Mouse (Mus musculus): ENCODE measurements at regions not wholly inside any gene's neighbourhood (a gene's known extent, or its start where the extent isn't known, plus 50 kb on each side); places are given as distances from the start of the nearest gene placed in this dataset.

DNA sequence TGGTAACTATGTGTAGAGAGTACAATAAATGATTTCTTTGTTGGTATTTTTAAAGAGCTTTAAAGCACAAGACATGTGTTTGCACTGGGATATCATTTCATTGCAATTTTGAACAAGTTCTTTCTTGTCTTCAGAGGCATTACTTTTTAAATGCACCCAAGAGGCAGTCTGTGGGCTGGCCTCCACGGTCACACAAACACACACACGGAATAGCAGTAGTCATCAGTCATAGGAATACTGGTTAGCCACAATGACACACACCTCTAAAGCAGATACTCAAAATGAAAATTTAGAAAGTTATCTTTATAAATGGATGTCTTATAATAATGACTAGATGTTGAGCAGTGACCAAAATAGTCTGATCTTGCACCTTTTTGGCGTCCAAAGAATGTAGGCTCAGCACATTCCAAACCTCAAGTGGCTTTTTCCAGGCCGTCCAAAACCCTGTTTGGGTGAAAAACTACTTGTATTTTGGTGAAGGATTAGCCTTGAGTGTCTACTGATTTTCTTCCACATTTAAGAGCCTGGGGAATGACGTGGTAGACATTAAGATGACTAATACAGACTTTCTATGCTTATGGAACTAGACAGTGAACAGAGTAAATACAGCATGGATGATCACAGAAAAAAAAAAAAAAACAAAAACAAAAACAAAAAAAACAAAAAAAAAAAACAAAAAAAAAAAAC, 658.5 kb downstream of the Inhba start:
- TF ChIP-seq CTCF (IDR thresholded peaks at IDR 0.05; ENCODE audit: extremely low read depth, insufficient read depth, low read length) = no peak
- no peak for TF ChIP-seq POLR2A (IDR thresholded peaks at IDR 0.05; ENCODE audit: extremely low read depth, insufficient read depth, low read length)
- no peak overlapping the region for H3K4me3 ChIP-seq (ENCODE audit: insufficient read depth, low read length)
- H3K4me1 ChIP-seq (ENCODE audit: control insufficient read depth, insufficient read depth, low read length) = no peaks in the 10 kb centered on the region
- H3K27ac ChIP-seq (ENCODE audit: insufficient read depth, low read length) = no peak overlapping the region

DNA sequence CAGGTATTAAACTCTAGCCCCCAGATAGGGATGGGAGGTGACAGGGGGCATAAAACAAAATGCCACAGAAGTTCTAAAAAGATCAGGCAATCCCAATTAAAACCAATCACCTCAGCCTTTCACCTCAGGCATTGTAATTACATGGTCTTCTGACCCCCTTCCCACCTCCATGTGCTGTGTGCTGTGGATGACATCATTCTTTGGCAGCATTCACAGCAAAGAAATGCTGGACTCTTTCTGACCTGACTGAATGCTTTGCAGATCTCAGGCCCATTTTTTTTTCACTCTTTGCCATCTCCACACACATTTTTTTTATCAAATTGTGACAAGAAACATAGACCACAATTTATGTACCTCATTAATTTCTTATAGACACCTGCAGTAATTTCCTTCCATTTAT, 659.1 kb downstream of the Inhba start:
- Histone ChIP-seq H3K4me3 (ENCODE audit: insufficient read depth, low read length) (no peak overlapping the region), H3K27ac (ENCODE audit: insufficient read depth, low read length) (no peak overlapping the region), H3K4me1 (ENCODE audit: control insufficient read depth, insufficient read depth, low read length) (no peaks in the 10 kb centered on the region)
- TF ChIP-seq POLR2A (IDR thresholded peaks at IDR 0.05; ENCODE audit: extremely low read depth, insufficient read depth, low read length) (no peak), CTCF (IDR thresholded peaks at IDR 0.05; ENCODE audit: extremely low read depth, insufficient read depth, low read length) (no peak)

DNA sequence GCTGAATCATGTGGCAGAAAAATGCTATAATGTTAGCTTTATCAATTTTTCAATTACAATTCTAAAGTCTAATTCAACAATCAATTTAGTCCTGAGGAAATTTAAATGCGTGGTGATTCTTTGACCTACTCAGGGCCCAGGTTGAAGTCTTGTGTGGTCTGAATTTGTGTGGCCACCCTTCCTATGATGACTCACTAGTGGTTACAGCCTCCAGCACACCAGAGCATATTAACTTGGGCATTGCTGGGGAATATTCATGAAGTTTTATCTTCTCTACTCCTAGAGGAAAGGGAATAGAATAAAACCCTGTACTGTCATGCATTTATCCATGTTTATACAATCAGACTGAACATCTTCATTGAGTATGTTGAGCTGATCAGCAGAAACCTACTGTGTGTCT, 665.2 kb downstream of the Inhba start:
- H3K4me1 ChIP-seq (ENCODE audit: control insufficient read depth, insufficient read depth, low read length) = no peaks in the 10 kb centered on the region
- TF ChIP-seq CTCF (IDR thresholded peaks at IDR 0.05; ENCODE audit: extremely low read depth, insufficient read depth, low read length) (no peak), POLR2A (IDR thresholded peaks at IDR 0.05; ENCODE audit: extremely low read depth, insufficient read depth, low read length) (no peak)
- no peak overlapping the region for H3K4me3 ChIP-seq (ENCODE audit: insufficient read depth, low read length)
- no peak overlapping the region for H3K27ac ChIP-seq (ENCODE audit: insufficient read depth, low read length)

GRCm38 (mm10) chr13:16678246-16679024, 666.8 kb downstream of the Inhba start:
- H3K27ac ChIP-seq (ENCODE audit: insufficient read depth, low read length) = no peak overlapping the region
- TF ChIP-seq CTCF (IDR thresholded peaks at IDR 0.05; ENCODE audit: extremely low read depth, insufficient read depth, low read length) = no peak
- TF ChIP-seq POLR2A (IDR thresholded peaks at IDR 0.05; ENCODE audit: extremely low read depth, insufficient read depth, low read length) = no peak
- no peak overlapping the region for H3K4me3 ChIP-seq (ENCODE audit: insufficient read depth, low read length)
- H3K4me1 ChIP-seq (ENCODE audit: control insufficient read depth, insufficient read depth, low read length) = no peaks in the 10 kb centered on the region

DNA sequence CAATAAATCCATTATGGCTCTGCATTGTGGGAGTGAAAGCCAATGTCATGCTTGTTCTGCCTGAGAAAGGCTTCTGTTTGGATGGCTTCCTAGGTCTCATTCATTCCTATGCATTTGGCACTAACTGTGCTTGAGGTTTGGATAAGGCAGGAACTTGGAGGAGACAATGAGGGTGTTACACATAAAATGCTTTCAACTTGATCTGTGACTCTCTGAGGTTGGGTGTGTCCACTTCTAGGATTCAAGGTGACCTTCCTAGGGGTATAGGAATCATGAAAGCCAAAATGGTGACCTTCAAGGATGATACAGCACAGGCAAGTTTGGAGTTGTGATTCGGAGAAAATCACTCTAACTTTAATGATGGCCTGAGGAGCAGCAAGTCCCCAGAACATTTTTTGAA, 682.5 kb downstream of the Inhba start:
- no peak overlapping the region for H3K4me3 ChIP-seq (ENCODE audit: insufficient read depth, low read length)
- TF ChIP-seq CTCF (IDR thresholded peaks at IDR 0.05; ENCODE audit: extremely low read depth, insufficient read depth, low read length) (no peak), POLR2A (IDR thresholded peaks at IDR 0.05; ENCODE audit: extremely low read depth, insufficient read depth, low read length) (no peak)
- no peaks in the 10 kb centered on the region for H3K4me1 ChIP-seq (ENCODE audit: control insufficient read depth, insufficient read depth, low read length)
- H3K27ac ChIP-seq (ENCODE audit: insufficient read depth, low read length) = no peak overlapping the region

- H3K27ac ChIP-seq (ENCODE audit: insufficient read depth, low read length) = no peak overlapping the region
- H3K4me1 ChIP-seq (ENCODE audit: control insufficient read depth, insufficient read depth, low read length) = no peaks in the 10 kb centered on the region
- TF ChIP-seq CTCF (IDR thresholded peaks at IDR 0.05; ENCODE audit: extremely low read depth, insufficient read depth, low read length) = no peak
- TF ChIP-seq POLR2A (IDR thresholded peaks at IDR 0.05; ENCODE audit: extremely low read depth, insufficient read depth, low read length) = no peak
- H3K4me3 ChIP-seq (ENCODE audit: insufficient read depth, low read length) = no peak overlapping the region
These were observed 689.3 kb downstream of the Inhba start for GRCm38 (mm10) chr13:16700934-16701333.

DNA sequence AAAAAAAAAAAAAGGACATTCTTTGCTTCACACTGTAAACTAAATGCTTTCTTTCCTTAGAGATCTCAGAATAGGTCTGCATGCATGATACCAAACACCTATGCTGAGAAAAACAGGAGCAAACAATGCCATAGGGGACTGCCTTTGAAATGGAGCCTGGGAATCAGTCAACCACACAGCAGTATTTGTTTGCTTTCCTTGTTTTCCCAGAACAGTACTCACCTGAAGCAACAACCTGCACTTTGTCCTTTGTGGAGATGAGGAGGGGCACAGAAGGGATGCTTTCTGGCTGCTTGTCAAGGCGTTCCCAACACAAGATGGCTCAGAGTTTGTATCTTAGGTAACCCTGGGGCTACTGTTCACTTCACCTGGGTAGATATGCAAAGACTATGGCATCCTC, 690.5 kb downstream of the Inhba start:
- no peak overlapping the region for H3K27ac ChIP-seq (ENCODE audit: insufficient read depth, low read length)
- no peak for TF ChIP-seq POLR2A (IDR thresholded peaks at IDR 0.05; ENCODE audit: extremely low read depth, insufficient read depth, low read length)
- no peak for TF ChIP-seq CTCF (IDR thresholded peaks at IDR 0.05; ENCODE audit: extremely low read depth, insufficient read depth, low read length)
- H3K4me1 ChIP-seq (ENCODE audit: control insufficient read depth, insufficient read depth, low read length) = no peaks in the 10 kb centered on the region
- H3K4me3 ChIP-seq (ENCODE audit: insufficient read depth, low read length) = no peak overlapping the region

GRCm38 (mm10) chr13:16705217-16706104, 693.8 kb downstream of the Inhba start:
- no peak for TF ChIP-seq CTCF (IDR thresholded peaks at IDR 0.05; ENCODE audit: extremely low read depth, insufficient read depth, low read length)
- no peak overlapping the region for H3K27ac ChIP-seq (ENCODE audit: insufficient read depth, low read length)
- H3K4me3 ChIP-seq (ENCODE audit: insufficient read depth, low read length) = no peak overlapping the region
- no peaks in the 10 kb centered on the region for H3K4me1 ChIP-seq (ENCODE audit: control insufficient read depth, insufficient read depth, low read length)

- no peak overlapping the region for H3K4me3 ChIP-seq (ENCODE audit: insufficient read depth, low read length)
- H3K27ac ChIP-seq (ENCODE audit: insufficient read depth, low read length) = no peak overlapping the region
- no peak for TF ChIP-seq POLR2A (IDR thresholded peaks at IDR 0.05; ENCODE audit: extremely low read depth, insufficient read depth, low read length)
- no peak for TF ChIP-seq CTCF (IDR thresholded peaks at IDR 0.05; ENCODE audit: extremely low read depth, insufficient read depth, low read length)
- no peaks in the 10 kb centered on the region for H3K4me1 ChIP-seq (ENCODE audit: control insufficient read depth, insufficient read depth, low read length)
These were observed 694.4 kb downstream of the Inhba start for GRCm38 (mm10) chr13:16706105-16706442.
